Mouse (Mus musculus) heart, embryonic 14.5 days (tissue): ENCODE results near the gene Eif4g3. TPM values are rescaled to one million over a fixed set of nuclear protein-coding genes. Genes with fewer than 3 reads are reported as not detected.

Source experiments
- ATAC-seq: fragments of 200-750 bp; cut with Nextera tagmentation; 2 replicates; pipeline ENCODE4 v1.8.0; 2017; ENCODE audit warnings: low read depth, moderate TSS enrichment; ENCODE audit not compliant: insufficient number of reproducible peaks, insufficient read depth, low FRiP score
- H3K27ac ChIP-seq, 2 experiments: fragments of 200-500 bp in 1 of 2; fragments of 300-500 bp in 1 of 2; sonication (generic) in 1 of 2; replicated peaks in 1 of 2; 2 replicates each; pipeline ENCODE4 v1.5.1; 2012 to 2014; ENCODE audit warnings: low read depth in 2 of 2, low read length in 2 of 2, control low read depth in 1 of 2, mild to moderate bottlenecking in 1 of 2, mixed read lengths in 1 of 2; ENCODE audit not compliant: control insufficient read depth in 1 of 2, insufficient read depth in 1 of 2
- H3K27me3 ChIP-seq: fragments of 300-500 bp; sonication (generic); 2 replicates; pipeline ENCODE4 v1.6.1; 2014; ENCODE audit warnings: mild to moderate bottlenecking, low read length, control low read depth; ENCODE audit not compliant: control insufficient read depth, insufficient read depth
- H3K36me3 ChIP-seq: fragments of 300-500 bp; sonication (generic); 2 replicates; pipeline ENCODE4 v1.6.1; 2014; ENCODE audit warnings: mild to moderate bottlenecking, control low read depth, low read length, mixed read lengths; ENCODE audit not compliant: control insufficient read depth, insufficient read depth
- H3K4me1 ChIP-seq, 2 experiments: fragments of 200-500 bp in 1 of 2; fragments of 300-500 bp in 1 of 2; sonication (generic) in 1 of 2; 2 replicates each; pipeline ENCODE4 v1.6.1; 2012 to 2014; ENCODE audit warnings: low read length in 2 of 2, control low read depth in 1 of 2, mixed read lengths in 1 of 2; ENCODE audit not compliant: control insufficient read depth in 2 of 2, insufficient read depth in 2 of 2
- H3K4me2 ChIP-seq: fragments of 300-500 bp; sonication (generic); 2 replicates; pipeline ENCODE4 v1.6.1; 2014; ENCODE audit warnings: mild to moderate bottlenecking, low read length
- H3K4me3 ChIP-seq, 2 experiments: fragments of 200-500 bp in 1 of 2; fragments of 300-500 bp in 1 of 2; sonication (generic) in 1 of 2; 2 replicates each; pipeline ENCODE4 v1.5.1; 2012 to 2014; ENCODE audit warnings: low read length in 2 of 2, mild to moderate bottlenecking in 2 of 2, control low read depth in 1 of 2, low read depth in 1 of 2, moderate library complexity in 1 of 2; ENCODE audit not compliant: control insufficient read depth in 1 of 2, insufficient read depth in 1 of 2
- H3K9ac ChIP-seq: fragments of 300-500 bp; sonication (generic); 2 replicates; pipeline ENCODE4 v1.6.1; 2014; ENCODE audit warnings: mild to moderate bottlenecking, low read length
- H3K9me3 ChIP-seq: fragments of 300-500 bp; sonication (generic); 2 replicates; pipeline ENCODE4 v1.6.1; 2016; ENCODE audit warnings: low read length, control low read depth; ENCODE audit not compliant: control insufficient read depth
- WGBS: fragments of 180-500 bp; shearing (Covaris S2); extraction: QIAGEN DNeasy Blood & Tissue Kit; methylation state at CpG from one replicate; pipeline ENCODE4 v1.1.7; 2014; 5-methylcytosine and 5-hydroxymethylcytosine counted together
- polyA plus RNA-seq: library from polyadenylated mRNA; unstranded; fragments of >200 nt; fragmentation: Nextera tagmentation; extraction: Ambion mirVana; gene quantifications from 2 replicates; pipeline ENCODE4 v1.2.1, GENCODE M21; 2014

The Eif4g3 gene
- polyA plus RNA-seq, 1 experiment from 2014 or later = 24.9 TPM

DNA sequence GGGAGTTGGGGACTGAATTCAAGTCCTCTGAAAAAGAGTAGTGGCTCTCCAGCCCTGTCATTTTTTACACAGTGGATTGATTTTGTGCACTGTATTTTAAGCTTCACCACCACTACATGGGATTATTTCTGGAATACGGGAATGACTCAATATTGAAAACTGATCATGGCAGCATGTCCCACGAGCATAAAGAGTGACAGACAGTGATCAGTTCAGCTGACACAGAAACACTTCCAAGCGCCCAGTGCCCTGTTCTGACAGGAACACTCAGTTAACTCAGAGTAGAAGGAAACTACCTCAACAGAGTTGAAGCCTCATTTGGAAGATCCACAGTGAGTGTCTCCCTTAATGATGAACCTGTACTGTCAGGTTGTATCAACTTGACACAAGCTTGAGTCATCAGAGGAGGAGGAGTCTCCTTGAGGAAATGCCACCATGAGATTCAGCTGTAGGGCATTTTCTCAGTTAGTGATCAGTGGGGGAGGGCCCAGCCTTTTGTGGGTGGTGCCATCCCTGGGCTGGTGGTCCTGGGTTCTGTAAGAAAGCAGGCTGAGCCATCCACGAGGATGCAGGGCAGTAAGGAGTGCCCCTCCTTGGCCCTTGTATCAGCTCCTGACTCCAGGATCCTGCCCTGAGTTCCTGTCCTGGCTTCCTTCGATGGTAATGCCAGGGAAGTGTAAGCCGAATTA lies 82.2 kb downstream of the Eif4g3 start:
- WGBS = 64% methylated on average over 6 of the region's 6 CpGs
- H3K9ac ChIP-seq = no peak overlapping the region
- ATAC-seq = no peak
- H3K36me3 ChIP-seq = peaks cover 16% of the 10 kb centered on the region
- H3K4me2 ChIP-seq = no peak overlapping the region
- no peak overlapping the region for H3K4me3 ChIP-seq
- peaks cover 11 to 25% of the 10 kb centered on the region in 2 experiments for H3K4me1 ChIP-seq
- H3K27me3 ChIP-seq = no peaks in the 10 kb centered on the region
- no peaks in the 10 kb centered on the region for H3K9me3 ChIP-seq
- H3K27ac ChIP-seq = no peak overlapping the region

DNA sequence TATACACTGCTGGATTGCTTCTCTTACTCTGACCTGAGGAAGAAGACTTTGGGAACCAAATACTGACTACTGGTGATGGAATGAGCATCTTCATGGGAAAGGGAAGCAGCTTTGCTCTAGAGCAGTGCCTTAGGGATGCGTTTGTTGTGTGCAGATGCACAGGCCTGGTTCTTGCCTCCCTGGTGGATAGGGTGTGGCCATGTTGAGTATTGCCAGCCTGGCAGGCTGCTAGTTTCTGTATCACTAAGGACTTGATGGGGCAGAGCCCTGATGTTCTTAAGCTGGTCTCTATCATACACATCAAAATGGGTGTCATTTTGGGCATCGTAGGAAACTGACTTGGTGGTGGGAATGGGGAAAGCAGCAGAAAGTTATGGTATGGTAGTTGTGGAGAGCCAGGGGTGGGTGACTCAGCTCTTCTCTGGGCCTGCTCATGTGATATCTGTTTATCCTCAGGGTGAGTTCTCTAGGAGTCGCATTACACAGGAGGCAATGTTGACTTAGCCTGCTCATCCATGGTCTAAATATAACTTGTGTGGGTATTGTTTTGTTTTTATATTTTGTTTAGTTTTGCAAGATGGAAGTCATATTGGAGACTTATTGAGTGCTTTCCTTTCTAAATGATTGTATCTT lies 85.0 kb downstream of the Eif4g3 start:
- Histone ChIP-seq H3K4me2 (no peak overlapping the region), H3K9me3 (no peaks in the 10 kb centered on the region), H3K36me3 (peaks cover 20% of the 10 kb centered on the region), H3K4me1 (peaks cover 8 to 14% of the 10 kb centered on the region in 2 experiments), H3K9ac (no peak overlapping the region), H3K27me3 (no peaks in the 10 kb centered on the region), H3K4me3 (no peak overlapping the region), H3K27ac (no peak overlapping the region)
- 67% methylated on average over 3 of the region's 3 CpGs for WGBS
- no peak for ATAC-seq

DNA sequence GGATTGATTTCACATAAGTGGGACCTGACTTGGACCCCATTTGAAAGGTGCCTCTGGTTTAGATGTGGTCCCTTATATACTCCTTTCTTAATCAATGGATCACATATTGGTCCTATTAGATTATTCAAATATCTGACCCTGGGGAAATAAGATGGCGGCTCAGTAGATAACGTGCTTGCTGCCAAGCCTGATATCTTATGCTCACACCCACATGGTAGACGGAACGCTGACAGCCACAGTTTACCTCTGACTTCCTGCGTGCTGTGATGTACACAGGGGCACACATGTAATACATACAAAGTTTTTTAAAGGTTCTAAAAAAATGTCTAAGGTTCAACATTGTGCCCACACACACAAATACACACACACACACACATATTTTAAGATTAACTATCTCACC lies 86.4 kb downstream of the Eif4g3 start:
- H3K4me1 ChIP-seq = peaks cover 0 to 4% of the 10 kb centered on the region in 2 experiments; a peak in 1 of 4 replicates
- ATAC-seq = no peak
- no peak overlapping the region for H3K4me2 ChIP-seq
- H3K9me3 ChIP-seq = no peaks in the 10 kb centered on the region
- no peak overlapping the region for H3K27ac ChIP-seq
- 91% methylated on average over 5 of the region's 5 CpGs for WGBS
- no peak overlapping the region for H3K4me3 ChIP-seq
- no peak overlapping the region for H3K9ac ChIP-seq
- no peaks in the 10 kb centered on the region for H3K27me3 ChIP-seq
- H3K36me3 ChIP-seq = peaks cover 34% of the 10 kb centered on the region

DNA sequence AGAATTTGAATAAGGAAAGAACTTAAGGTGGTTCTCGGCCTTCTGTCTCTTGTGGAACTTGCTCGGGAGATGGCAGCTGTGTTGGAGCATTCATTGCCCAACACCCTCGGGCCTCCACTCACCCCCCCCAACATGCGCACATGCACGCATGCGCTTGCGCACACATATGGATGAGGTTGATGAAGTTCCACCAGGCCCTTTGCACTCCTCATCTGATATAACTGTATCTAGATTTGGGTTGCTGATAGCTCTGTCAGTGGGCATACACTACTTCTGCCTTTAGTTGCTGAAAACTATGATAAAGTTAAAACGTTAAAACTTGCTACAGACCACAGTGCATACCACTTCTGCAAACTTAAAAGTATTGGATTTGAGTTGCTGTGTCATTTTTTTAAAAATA lies 89.6 kb downstream of the Eif4g3 start:
- Histone ChIP-seq H3K36me3 (peaks cover 61% of the 10 kb centered on the region), H3K4me2 (no peak overlapping the region), H3K9me3 (no peaks in the 10 kb centered on the region), H3K27me3 (no peaks in the 10 kb centered on the region), H3K4me1 (peaks cover 0 to 4% of the 10 kb centered on the region in 2 experiments; a peak in 1 of 4 replicates), H3K4me3 (no peak overlapping the region), H3K27ac (no peak overlapping the region), H3K9ac (no peak overlapping the region)
- WGBS = 90% methylated on average over 8 of the region's 8 CpGs
- ATAC-seq = no peak

DNA sequence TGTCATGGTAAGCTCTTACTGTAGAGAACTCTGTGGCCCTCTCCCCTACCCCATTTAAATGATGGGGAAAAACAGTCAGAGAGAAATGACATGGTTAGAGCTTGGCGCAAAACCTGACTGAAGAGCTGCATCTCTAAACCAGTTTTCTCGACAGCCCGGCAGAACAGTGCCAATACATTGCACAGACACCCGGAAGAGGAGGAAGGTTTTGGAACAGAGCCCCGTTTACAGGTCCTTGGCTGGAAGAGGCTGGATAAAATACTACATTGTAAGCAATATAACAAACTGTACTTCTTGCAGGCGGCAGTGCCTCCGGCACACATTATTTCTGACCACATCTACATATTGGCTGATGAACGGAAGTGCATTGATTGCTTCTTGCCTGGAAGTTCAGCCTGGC lies 91.3 kb downstream of the Eif4g3 start:
- H3K4me2 ChIP-seq = no peak overlapping the region
- ATAC-seq = no peak
- H3K9me3 ChIP-seq = no peaks in the 10 kb centered on the region
- no peak overlapping the region for H3K27ac ChIP-seq
- H3K4me1 ChIP-seq = no peaks in the 10 kb centered on the region
- H3K4me3 ChIP-seq = no peak overlapping the region
- 87% methylated on average over 8 of the region's 8 CpGs for WGBS
- H3K27me3 ChIP-seq = no peaks in the 10 kb centered on the region
- H3K36me3 ChIP-seq = peaks cover 64% of the 10 kb centered on the region
- no peak overlapping the region for H3K9ac ChIP-seq

DNA sequence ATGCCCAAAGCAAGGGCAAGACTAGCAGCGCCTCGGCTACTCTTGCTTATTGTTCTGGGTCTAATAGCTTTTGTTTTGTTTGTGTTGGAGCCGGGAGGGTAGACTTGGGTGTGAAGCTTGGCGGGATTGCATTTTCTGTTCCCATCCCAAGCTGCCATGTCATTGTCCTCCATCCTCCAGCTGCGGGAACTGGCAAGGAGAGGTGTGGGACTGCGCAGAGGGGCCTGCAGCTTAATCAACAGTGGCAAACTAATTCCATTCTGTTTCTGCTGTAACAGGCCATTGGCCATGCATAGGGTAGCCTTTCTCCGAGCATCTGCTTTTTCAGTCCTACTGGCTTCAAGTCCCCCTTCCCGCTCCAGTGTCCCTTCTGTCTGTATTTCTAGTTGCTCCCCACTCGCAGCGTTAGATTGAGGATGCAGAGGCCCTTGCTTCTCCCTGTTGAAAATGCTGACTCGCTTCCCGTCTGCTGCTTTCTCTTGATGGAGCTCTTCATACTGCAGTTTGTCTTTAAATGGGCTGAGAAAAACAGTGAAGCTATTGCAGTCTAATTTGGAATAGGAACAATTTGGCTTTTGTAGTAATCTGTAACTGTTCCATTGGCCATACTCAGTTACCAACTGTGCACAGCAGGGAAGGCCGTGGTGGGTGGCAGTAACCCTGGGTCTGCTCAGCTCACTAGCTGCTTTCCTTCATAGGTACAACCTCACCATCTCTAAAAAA lies 92.2 kb downstream of the Eif4g3 start:
- Histone ChIP-seq H3K4me3 (no peak overlapping the region), H3K9ac (no peak overlapping the region), H3K9me3 (no peaks in the 10 kb centered on the region), H3K4me1 (no peaks in the 10 kb centered on the region), H3K36me3 (peaks cover 70% of the 10 kb centered on the region), H3K27me3 (no peaks in the 10 kb centered on the region), H3K27ac (no peak overlapping the region), H3K4me2 (no peak overlapping the region)
- 91% methylated on average over 13 of the region's 13 CpGs for WGBS
- no peak for ATAC-seq

DNA sequence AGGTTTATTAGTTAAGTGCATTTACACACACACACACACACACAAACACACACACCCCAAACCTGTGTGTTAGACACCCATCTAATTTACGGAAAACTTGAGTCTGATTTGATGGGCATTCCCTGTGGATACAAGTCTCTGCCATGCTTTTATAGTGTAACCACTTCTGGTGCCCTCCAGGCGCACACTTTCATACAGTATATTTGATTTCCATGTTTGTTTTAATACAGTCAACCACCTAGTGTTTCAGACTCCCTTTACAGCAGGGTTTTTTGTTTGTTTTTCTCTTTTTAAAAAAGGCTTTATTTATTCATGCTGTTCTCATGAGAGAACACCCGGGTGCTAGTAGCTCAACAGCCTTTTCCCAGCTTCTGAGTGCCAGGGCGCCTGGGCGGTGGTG lies 94.1 kb downstream of the Eif4g3 start:
- 93% methylated on average over 5 of the region's 5 CpGs for WGBS
- no peak overlapping the region for H3K4me2 ChIP-seq
- H3K4me1 ChIP-seq = no peaks in the 10 kb centered on the region
- H3K9me3 ChIP-seq = no peaks in the 10 kb centered on the region
- H3K27me3 ChIP-seq = no peaks in the 10 kb centered on the region
- peaks cover 71% of the 10 kb centered on the region for H3K36me3 ChIP-seq
- no peak overlapping the region for H3K4me3 ChIP-seq
- no peak overlapping the region for H3K27ac ChIP-seq
- ATAC-seq = no peak
- no peak overlapping the region for H3K9ac ChIP-seq
